Mouse (Mus musculus) layer of hippocampus, adult 8-10 months (tissue): ENCODE measurements around the gene Diaph3. TPM values are rescaled to one million over a fixed set of nuclear protein-coding genes. Genes with fewer than 3 reads are reported as not detected.
"Not testable (repeated sequence)": the region's sequence is repeated elsewhere in the genome, so short reads cannot be mapped to it uniquely, and the experiment has no call there.

Source experiments
- DNase-seq, 2 experiments: peaks; one replicate each; pipeline ENCODE4 v3.0.0; 2022; ENCODE audit warnings: low spot score in 2 of 2
- total RNA-seq, 4 experiments: library from RNA; stranded (reverse); gene quantifications; 2 replicates each; pipeline ENCODE4 v1.2.4; 2022

Gene Diaph3
- total RNA-seq, 4 experiments from 2014 or later = 4.1 to 5.8 (median 4.7) TPM

- DNase-seq = not testable (repeated sequence)
Measured at GRCm38 (mm10) chr14:87084906-87085305, 56.1 kb downstream of the Diaph3 start.

- no peak for DNase-seq
Measured at GRCm38 (mm10) chr14:87083911-87084310, 57.1 kb downstream of the Diaph3 start.

GRCm38 (mm10) chr14:87079725-87080124 lies 61.3 kb downstream of the Diaph3 start:
- DNase-seq = no peak

GRCm38 (mm10) chr14:87075021-87075531 lies 66.0 kb downstream of the Diaph3 start:
- DNase-seq = no peak

- no peak for DNase-seq
Measured at GRCm38 (mm10) chr14:87064281-87064680, 76.8 kb downstream of the Diaph3 start.

- no peak for DNase-seq
Measured at GRCm38 (mm10) chr14:87056169-87056568, 84.9 kb downstream of the Diaph3 start.

GRCm38 (mm10) chr14:87051187-87051586 lies 89.8 kb downstream of the Diaph3 start:
- DNase-seq = no peak

GRCm38 (mm10) chr14:87044401-87044806 lies 96.6 kb downstream of the Diaph3 start:
- no peak for DNase-seq

GRCm38 (mm10) chr14:87020240-87020639 lies 120.8 kb downstream of the Diaph3 start:
- DNase-seq = no peak

GRCm38 (mm10) chr14:87019687-87020086 lies 121.3 kb downstream of the Diaph3 start:
- peak in 1 of 2 experiments; percentile 2 for DNase-seq

GRCm38 (mm10) chr14:86997318-86997717 lies 143.7 kb downstream of the Diaph3 start:
- no peak for DNase-seq

GRCm38 (mm10) chr14:86951169-86951568 lies 189.9 kb downstream of the Diaph3 start:
- DNase-seq = no peak

- DNase-seq = no peak
Measured at GRCm38 (mm10) chr14:86937953-86938352, 203.1 kb downstream of the Diaph3 start.

GRCm38 (mm10) chr14:86936424-86936823 lies 204.6 kb downstream of the Diaph3 start:
- no peak for DNase-seq

- DNase-seq = no peak
Measured at GRCm38 (mm10) chr14:86930763-86931162, 210.3 kb downstream of the Diaph3 start.

GRCm38 (mm10) chr14:86926827-86927226 lies 214.2 kb downstream of the Diaph3 start:
- DNase-seq = no peak

- no peak for DNase-seq
Measured at GRCm38 (mm10) chr14:86898898-86899297, 242.1 kb downstream of the Diaph3 start.

GRCm38 (mm10) chr14:86889070-86889804 lies 251.8 kb downstream of the Diaph3 start:
- no peak for DNase-seq

- no peak for DNase-seq
Measured at GRCm38 (mm10) chr14:86885417-86886098, 255.5 kb downstream of the Diaph3 start.

GRCm38 (mm10) chr14:86869536-86869935 lies 271.5 kb downstream of the Diaph3 start:
- DNase-seq = peak; percentile 49 to 57

- no peak for DNase-seq
Measured at GRCm38 (mm10) chr14:86867143-86867542, 273.9 kb downstream of the Diaph3 start.

- no peak for DNase-seq
Measured at GRCm38 (mm10) chr14:86864053-86864452, 277.0 kb downstream of the Diaph3 start.
